Mouse (Mus musculus): ENCODE results near the gene Lats2.

Gene Lats2

DNA sequence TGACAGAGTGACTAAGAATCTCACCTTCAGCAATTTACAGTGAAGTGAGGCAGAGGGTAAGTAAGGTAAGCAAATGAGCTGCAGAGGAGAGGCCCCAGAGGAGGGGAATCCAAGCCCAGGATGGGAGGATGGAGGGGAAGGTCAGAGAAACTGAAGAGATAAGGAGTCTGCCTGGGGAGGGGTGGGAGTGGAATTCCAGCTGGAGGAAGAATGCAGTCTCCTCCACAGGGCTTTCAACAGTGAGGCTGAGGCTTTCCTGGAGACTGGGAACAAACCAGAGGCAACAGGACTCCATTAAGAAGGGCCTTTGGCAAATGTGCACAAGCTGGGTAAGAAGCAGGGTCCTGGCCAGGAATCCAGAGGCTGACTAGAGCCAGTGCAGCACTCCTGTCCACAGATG, 21.1 kb downstream of the Lats2 start:
- in situ Hi-C loops (cut with MboI), result no loop called here

DNA sequence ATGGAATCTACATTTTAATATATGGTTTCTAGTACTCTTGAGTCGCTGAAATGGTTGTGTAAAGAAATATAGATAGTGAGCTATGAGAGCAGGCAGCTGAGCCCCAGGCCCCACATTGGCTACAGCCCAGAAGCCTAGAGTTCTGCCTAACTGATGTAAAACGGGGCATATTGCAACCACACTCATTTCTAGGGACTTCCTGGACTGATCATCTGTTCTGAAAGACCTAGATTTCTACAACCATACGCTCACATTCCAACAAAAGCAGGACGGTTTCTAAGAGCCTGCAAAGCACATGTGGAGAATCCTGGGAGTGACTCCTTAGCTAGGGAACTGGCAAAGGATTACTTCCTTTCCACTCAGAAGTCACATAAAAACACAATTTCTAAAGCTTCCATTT, 22.0 kb downstream of the Lats2 start:
- in situ Hi-C loops (cut with MboI), result no loop called here

DNA sequence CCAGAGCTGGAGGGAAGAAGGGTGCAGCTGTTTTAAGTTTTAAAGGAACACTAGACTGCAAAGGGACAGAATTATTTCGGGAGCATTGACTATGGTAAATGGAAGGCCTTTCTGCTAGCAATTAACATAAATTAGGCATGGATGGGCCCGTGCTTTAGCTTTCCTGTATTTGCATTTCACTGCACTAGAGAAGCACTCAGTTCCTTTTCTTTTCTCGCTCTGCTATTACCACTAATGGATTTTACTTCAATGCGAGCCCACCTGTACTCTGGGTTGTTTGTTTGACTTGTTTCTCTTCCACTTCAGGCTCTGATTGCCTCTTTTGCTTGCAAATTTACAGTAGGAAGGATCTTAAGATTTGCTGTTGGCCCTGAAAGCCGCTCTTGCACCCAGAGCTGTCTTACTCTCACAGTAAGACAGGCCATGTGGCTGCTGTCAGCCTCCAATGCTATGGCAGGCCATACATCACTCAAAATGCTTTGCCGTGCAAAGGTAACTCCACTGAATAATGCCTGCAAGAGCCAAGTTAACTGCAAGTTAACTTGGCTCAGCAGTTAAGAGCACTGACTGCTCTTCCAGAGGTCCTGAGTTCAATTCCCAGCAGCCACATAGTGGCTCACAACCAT, 25.4 kb downstream of the Lats2 start:
- in situ Hi-C loops (cut with MboI), result no loop called here

DNA sequence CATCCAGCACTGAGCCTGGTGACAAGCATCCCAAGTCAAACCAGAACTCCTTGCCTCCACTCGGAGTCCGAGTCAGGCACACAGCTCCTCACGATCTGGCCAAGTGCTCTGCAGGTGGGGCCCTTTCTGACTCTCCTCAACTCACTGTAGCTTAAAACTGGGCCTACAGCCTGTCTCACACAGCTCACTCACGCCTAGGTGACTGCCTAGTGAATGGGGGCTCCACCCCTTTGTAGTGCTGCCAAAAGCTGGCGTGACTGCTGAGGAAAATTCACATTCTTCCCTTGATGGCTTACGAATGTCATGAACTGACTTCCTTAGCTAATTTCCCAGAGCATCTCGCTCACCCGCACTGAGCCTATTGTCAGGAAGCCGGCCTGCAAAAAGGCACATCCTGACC, 27.7 kb downstream of the Lats2 start:
- in situ Hi-C loops (cut with MboI), result no loop called here

DNA sequence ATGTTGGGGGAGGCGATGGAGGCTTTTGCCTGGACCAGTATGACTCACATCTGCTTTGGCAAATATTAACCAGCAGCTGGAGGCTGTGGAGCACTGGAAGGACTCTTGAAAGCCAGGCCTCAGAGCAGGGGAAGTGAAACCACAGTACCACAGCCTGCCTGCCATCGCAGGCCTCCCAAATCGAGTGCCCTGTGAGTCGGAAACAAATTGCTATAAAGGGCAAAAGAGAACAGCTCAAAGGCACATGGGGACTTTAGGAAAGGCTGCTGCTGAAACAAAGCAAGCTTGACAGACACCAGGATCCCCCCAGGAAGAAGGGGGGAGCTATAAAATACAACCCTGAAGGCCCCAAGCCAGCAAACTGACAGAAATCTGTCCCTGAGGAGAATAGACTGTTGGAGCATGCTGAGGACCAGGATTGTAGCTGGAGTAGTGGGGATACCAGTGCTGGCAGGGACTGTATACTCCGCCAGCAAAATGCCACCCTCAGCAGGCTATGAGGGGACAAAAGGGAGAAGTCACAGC, 28.2 kb downstream of the Lats2 start:
- in situ Hi-C loops (cut with MboI), result no loop called here

DNA sequence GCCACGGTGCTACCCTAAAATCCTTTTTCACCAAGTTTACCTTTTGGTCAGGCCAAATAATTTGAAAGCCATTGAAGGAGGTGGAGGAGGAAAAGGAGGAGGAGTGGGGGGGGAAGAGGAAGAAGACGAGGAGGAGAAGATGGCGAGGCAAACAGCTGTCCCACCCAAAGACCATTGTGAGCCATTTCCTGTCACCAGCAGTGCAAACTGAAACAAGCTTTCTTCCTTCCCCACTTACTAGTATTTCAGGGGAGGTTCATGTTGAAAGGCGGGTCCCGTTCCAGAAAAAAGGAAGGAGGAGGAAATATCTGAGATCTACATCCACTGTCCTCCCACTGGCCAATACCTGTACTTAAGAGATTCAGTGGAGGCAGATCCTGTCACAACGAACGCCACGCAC, 28.8 kb downstream of the Lats2 start:
- in situ Hi-C loops (cut with MboI), result no loop called here

DNA sequence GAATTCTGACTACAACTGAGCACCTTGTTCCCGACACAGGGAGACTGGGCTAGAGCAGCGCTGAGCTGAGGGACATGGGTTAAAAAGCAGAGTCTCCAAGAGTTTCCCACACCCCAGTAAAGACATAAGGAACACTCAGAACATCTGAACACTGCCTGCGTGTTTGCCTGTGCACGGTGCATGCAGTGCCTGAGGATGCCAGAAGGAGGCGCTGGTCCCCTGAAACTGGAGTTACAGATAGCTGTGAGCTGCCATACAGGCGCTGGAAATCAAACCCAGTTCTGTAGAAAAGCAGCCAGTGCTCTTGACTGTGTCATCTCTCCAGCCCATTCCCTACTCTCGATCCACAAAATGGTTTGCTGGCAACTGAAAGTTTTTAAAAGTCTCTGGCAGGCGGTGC, 32.0 kb downstream of the Lats2 start:
- in situ Hi-C loops (cut with MboI), result no loop called here

DNA sequence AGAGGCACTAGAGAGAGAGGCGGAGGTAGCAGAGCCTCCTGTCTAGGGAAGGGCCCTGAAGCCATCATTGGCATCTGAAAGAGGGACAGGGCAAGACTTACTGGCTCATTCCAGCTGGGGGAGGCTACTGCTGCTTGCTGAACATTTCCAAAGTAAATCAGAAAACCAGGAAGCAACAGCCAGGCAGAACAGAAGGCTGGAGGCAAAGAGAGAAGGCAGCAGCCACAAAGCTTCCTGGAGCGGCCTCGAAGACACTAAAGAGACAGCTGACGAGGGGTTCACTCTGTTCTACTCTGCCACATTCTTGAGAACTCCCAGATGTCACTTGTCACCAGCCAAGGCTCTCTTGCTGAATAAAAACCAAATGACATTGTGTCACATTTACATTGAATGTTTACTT, 33.7 kb downstream of the Lats2 start:
- in situ Hi-C loops (cut with MboI), result no loop called here

DNA sequence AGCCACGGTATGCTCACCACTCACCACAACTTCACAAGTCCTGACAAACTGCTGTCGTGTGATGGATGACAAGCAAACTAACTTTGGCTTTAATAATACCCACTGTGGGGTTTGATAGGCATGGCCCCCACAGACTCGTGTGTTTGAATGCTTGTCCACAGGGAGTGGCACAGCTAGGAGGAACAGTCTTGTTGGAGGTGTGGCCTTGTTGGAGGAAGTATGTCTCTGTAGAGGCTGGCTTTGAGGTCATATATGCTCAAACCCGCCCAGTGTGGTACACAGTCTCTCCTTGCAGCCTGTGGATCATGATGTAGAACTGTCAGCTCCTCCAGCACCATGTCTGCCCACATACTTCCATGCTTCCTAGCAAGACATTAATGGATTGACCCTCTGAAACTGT, 39.9 kb downstream of the Lats2 start:
- in situ Hi-C loops (cut with MboI), result no loop called here

DNA sequence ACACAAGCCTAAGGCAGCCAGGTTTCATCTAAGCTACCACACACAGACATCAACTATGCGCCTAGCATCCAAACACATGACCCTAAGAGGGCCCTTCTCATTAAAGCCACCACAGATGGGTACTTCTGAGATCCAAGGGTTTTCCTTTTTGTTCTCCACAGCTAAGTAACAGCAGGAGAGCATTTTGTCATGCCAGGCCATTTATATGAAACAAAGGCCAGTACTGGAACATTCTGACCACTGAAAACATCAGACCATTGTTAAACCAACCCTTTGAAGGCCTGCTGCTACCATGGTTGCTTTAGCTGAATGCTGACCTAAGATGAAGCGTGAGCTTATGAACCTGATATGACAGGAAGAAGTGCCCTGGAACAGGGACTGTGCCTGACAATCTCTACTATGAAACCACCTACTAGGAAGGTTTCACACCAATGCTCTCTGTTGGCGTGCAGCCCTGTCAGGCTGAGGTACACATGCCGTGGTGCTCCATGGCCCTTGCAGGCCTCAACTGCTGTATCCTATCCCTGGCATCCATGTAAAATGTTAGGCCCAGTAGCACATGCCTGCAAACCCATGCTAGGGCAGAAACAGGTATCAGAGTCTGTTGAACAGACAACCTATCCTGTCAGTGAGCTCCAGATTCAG, 41.5 kb downstream of the Lats2 start:
- in situ Hi-C loops (cut with MboI), result no loop called here

DNA sequence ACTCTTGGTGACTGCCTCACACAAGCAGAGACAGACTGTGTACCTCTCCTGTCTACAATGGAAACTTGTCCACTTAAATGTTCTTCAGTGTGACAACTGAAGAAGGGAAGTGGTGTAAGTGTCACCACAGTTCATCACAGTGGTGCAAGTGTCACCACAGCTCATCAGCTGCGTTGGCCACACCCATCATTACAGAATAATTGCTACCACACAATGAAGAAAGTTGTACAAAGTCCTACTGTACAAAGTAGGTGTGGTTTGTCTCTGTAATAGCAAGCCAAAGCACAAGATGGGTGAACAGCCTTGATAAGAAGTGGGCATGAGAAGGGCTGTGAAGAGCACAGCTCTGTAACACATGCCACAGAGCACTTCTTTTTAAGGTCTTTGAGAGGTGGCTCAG, 45.3 kb downstream of the Lats2 start:
- in situ Hi-C loops (cut with MboI), result no loop called here

DNA sequence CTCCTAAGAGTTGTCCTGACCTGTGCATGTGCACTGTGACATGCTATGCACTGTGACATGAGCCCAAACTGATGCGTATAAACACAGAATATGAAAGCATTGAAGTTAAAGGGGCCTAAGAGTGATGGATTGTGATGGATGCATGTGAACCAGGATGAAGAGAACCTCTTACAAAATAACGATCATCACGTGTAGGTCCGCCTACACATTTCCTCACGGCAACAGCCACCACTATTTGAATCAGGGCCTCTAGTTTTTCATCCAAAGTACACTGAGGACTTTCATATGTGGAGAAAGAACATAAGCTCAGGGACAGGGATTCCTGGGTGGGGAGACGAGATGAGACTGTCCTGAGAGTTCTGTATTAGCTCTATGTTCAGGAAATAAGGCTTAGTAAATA, 47.1 kb downstream of the Lats2 start:
- in situ Hi-C loops (cut with MboI), result no loop called here

DNA sequence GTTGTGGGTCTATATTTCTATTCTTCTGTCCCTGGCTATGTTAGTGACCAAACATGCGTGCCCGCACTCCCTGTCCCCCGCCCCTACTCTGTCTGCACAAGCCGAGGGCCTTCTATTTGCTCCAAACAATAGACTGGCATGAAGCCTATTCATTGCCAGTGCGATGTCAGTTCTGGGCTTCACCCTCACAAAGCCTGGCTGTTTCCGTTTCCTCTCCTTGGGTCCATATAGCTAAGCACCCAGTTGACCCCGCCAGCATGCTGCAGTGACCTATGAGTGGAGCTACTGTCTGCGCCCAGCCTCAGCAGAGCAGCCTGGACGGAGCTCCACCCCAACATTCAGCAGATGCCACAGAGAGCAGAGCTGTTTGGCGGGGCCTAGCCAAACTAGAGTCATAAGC, 49.0 kb downstream of the Lats2 start:
- in situ Hi-C loops (cut with MboI), result no loop called here

DNA sequence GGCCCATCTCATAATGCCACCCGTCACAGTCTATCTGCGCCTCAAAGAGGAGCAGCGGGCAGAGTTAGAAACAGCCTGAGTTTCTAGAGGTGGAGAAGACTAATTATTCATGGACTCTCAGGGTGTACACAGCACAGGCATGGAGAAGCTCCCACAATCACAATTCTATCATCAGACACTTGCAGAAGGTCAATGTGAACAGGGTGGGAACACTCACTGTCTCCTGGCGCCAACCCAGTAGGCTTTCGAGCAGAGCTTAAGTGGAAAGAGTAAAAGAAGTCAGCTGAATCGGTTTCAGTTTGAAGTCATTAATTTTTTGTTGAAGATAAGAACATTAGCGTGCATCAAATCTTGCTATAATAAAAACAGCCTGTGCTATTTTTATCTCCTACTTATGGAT, 49.6 kb downstream of the Lats2 start:
- in situ Hi-C loops (cut with MboI), result no loop called here

DNA sequence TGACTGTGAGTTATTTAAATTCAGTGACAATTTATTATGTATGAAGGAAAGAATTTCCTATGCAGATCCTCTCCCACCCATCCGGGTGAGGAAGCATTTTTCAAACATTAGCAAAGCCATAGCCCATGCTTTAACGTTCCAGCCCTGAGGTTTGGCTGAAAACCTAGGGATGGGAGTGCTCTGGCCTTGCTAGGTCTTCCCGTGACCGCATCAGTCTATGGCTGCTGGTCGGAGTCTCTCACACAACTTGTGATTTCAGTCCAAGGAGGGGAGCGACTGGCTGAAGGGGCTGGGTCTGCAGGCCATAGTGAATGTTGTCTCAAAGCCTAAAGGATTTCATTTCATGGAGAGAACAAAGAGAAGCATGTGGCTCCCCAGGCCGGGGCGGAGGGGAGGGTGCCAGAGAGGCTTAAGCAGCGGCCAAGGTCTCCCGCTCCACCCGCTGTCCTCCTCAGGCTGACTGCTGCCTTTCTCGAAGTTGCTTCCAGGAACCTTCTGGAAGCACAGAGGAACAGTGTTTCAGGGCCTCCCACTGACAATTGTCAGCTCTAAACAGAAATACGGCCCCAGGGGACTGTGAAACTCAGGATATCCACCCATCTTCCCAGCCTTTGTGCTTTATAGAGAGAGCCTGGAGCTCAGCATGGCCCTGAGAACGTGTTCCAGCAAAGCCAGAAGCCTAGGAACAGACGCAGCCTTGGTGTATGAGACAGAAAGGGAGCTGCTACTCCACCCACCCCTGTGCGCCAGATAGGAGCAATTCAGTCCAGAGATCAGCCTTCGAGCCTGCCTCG, 50.9 kb downstream of the Lats2 start:
- in situ Hi-C loops (cut with MboI), result no loop called here

DNA sequence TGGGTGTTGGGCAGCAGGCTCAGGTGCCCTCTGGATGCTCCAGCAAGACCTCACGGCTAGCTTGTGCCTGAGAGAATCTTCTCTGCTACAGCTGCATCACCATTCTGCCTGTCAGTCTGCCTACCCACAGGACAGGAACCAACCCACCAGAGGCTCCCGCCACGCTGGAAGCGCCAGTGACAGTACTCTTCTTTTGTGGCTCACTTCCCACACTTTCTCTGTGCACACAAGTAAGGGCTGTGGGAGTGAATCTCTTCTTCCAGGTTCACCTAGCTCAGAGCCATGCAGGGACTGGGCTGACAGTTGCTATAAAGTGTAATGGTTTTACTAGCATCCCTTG, 51.5 kb downstream of the Lats2 start:
- in situ Hi-C loops (cut with MboI), result no loop called here

DNA sequence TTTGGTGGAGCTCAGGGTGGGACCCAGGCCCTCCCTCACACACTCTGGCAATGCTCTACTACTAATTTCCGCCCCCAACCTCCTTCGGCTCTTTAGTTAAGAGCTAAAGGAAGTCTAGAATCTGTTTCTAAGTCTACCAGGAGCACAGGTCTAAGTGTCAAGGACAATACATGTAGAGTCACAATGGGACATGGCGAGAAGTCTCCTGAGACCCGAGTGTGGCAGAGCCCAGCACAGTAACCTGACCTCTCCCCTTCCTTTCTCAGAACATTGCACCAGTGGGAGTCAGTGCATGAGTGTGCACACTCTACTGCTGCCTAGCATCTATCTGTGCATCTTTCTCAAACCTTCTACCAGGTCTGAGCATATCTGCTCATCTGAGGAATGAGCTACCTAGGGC, 52.4 kb downstream of the Lats2 start:
- in situ Hi-C loops (cut with MboI), result no loop called here

DNA sequence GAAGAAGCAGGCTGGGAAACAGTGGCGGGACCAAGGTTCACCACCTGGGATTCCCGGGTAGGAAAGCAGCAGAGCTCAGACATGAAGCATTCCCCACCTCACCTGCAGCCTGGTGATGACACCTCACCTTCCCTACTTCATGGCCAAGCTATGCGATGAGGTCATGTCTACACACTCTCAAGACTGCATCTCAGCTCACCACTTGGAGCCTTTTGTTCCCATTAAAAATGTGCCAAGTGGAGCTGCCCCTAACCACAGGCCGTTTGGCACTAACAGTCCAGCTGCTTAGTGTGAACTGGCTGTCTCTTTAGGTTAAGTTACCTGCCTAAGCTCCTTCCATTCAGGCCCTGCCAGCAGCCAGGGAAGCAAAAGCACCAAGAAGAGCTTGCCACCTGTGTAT, 53.1 kb downstream of the Lats2 start:
- in situ Hi-C loops (cut with MboI), result no loop called here

DNA sequence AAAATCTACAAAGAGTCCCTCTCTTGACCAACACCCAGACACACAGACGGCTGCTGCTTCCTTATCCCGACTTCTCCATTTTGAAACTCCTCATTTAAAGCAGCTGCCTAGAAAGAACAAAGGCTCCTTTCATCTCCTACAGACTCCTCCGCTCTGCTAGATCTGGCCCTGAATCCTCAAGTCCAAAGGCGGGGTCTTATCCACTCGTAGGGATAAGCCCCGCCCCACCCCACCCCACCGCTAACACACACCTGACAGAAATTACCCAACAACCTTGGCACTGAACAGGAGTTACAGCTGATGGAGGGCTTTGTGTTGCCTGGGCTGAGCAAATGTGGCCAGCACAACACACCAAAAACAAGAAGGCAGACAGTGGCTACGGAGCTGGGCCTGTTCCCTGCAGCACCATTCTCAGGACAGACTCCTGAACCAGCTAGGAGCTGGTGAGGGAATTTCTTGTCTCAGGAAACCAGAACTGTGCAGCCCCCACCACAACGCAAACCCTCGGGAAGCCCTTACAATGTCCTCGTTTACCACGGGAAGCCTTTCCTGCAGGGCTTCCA, 56.2 kb downstream of the Lats2 start:
- in situ Hi-C loops (cut with MboI), result no loop called here

DNA sequence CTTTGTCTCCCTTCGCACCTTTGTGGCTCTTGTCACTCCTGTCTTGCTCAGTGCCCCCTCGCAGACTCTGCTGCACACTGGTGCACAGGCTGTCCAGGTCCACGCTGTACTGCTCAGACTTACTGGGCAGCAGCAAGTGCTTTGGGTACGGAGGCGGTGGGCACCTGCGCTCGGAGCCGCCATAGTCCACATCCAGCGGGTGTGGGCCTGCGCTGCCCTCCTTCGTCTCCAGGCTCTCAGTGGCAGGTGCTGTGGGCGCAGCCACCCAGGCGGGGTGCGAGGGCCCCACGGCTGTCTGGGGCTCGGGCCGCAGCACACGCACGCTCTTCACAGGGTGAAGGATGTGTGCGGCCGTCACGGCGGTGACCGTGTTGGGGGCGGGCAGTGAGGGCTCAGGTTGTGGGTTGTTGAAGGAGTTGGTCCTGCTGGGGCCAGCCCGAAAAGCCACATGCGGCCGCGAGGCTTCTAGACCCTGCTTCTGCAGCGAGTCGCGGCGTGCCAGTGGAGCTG, 58.7 kb downstream of the Lats2 start:
- in situ Hi-C loops (cut with MboI), result no loop called here

DNA sequence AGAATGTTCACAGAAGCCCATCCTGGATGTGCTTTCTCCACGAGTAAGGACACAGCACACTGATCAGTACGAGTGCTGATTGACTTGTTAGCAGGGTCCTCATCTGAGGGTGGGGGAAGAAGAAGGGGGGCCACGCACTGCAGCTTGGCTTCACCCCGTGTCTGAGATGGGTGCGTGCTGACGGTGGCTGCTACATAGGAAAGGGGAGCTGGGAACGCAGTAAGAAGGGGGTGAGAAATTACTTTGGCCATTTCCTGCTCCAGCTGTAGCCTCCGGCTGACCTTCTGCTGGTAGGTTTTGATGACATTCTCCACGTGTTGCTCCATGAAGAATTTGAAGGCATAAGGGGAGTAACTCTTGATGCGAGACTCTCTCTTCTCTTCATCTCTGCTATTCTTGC, 59.2 kb downstream of the Lats2 start:
- in situ Hi-C loops (cut with MboI), result no loop called here

DNA sequence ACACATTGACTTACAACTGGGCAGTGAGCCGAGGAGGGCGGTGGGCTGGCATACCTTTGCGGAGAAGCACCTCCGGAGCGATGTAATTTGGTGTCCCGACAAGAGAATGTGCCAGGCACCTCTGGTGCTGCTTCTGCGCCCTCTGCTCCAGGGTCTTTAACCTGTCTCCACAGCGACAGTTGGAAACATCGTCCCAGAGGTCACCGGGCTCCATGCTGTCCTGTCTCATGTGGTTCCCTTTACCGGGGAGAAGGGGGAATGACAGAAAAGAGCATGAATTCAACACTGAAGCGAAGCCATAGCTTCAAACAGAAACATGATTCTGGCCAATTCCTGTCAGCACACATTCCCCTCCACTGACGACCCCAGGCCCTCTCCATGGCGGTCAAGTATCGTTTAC, 62.1 kb downstream of the Lats2 start:
- in situ Hi-C loops (cut with MboI), result no loop called here

DNA sequence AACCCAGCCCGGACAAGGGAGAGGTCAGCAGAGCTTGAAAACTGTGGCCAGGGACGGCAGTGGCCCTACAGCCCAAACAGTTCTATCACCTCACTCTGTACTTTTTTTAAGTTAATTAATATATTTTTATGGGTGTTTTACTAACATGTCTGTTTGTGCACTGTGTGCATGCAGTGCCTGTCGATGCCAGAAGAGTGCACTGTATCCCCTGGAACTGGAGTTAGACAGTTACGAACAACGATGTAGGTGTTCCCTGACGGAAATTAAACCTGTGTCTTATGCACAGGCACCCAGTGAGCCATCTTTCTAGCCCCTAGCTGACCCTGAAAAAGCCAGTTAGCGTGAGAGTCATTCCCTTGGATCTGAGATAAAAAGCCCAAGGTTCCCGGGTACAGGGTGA, 62.6 kb downstream of the Lats2 start:
- in situ Hi-C loops (cut with MboI), result no loop called here

All from mature B cell (primary cell).